Comparison of ENCODE assay signal across 8 mouse cellular contexts in the genomic region with DNA sequence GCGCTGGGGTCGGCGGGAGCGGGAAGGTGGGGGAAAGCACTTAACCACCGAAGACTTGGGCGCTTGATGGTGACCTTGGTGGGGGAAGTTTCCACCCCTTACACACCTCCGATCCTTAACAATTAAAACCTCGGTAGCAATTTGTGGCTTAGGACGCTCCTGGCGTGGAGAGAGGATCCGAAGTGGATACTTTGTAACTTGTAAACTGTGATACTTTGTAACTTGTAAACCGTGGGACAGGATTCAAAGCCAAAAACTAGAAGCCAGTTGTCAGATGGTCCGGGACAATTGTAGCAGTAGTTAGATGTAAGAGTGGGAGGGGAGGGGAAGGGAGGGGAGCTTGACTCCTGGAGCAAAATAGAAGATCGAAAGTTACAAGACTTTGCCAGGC. TPM values are rescaled to one million over a fixed set of nuclear protein-coding genes. Genes with fewer than 3 reads are reported as not detected.
DNase-seq lines count a peak whose midpoint lies in the region; ATAC-seq lines count a peak whose summit lies in the region.

No protein-coding gene starts in this region.

- peaks cover 38% of the 10 kb centered on the region for H3K36me3 ChIP-seq in heart, embryonic 10.5 days
- peaks cover 10% of the 10 kb centered on the region for H3K36me3 ChIP-seq in forebrain, embryonic 11.5 days (ENCODE audit: control insufficient read depth, insufficient read depth, low read length)
- peaks cover 37% of the 10 kb centered on the region for H3K36me3 ChIP-seq in liver, embryonic 12.5 days

- H3K4me2 ChIP-seq in forebrain, embryonic 11.5 days (ENCODE audit: low read depth, low read length, severe bottlenecking): peak overlapping the region; percentile 77
- H3K4me2 ChIP-seq in liver, embryonic 12.5 days: peak overlapping the region; percentile 84

- no peaks in the 10 kb centered on the region for H3K9me3 ChIP-seq in heart, embryonic 10.5 days
- no peaks in the 10 kb centered on the region for H3K9me3 ChIP-seq in forebrain, embryonic 11.5 days (ENCODE audit: control insufficient read depth, low read length)
- H3K9me3 ChIP-seq in liver, embryonic 12.5 days (replicated peaks): no peaks in the 10 kb centered on the region

- DNase-seq in heart, embryonic 10.5 days (ENCODE audit: low spot score): no peak
- DNase-seq in heart, adult 11 months: no peak
- DNase-seq in CD4-positive helper T cell, adult 2 months (ENCODE audit: low read depth, low spot score): peak; percentile 40
- no peak for DNase-seq in forebrain, embryonic 11.5 days (ENCODE audit: low spot score)
- DNase-seq in adrenal gland, postnatal 4 days (ENCODE audit: low spot score in 2 of 2): no peak
- no peak for DNase-seq in adrenal gland, adult 2 months
- DNase-seq in kidney, adult 18-20 months: no peak

- peak overlapping the region; percentile 92 for H3K27ac ChIP-seq in heart, embryonic 10.5 days
- H3K27ac ChIP-seq in forebrain, embryonic 11.5 days (ENCODE audit: low read depth, low read length): peak overlapping the region; percentile 94; the same call in 1 of the 2 replicates
- H3K27ac ChIP-seq in liver, embryonic 12.5 days: peak overlapping the region; percentile 97

- ATAC-seq in forebrain, embryonic 11.5 days (replicated peaks; ENCODE audit: low FRiP score): no peak
- ATAC-seq in liver, embryonic 12.5 days: no peak

- H3K9ac ChIP-seq in forebrain, embryonic 11.5 days (ENCODE audit: low read length): peak overlapping the region; percentile 90
- H3K9ac ChIP-seq in liver, embryonic 12.5 days: peak overlapping the region; percentile 89

- peak overlapping the region; percentile 82 for H3K4me3 ChIP-seq in heart, embryonic 10.5 days
- H3K4me3 ChIP-seq in forebrain, embryonic 11.5 days (ENCODE audit: low read depth, low read length): peak overlapping the region; percentile 60
- H3K4me3 ChIP-seq in liver, embryonic 12.5 days: peak overlapping the region; percentile 89

- H3K4me1 ChIP-seq in heart, embryonic 10.5 days: peaks cover 14% of the 10 kb centered on the region; the same call in 1 of the 2 replicates
- H3K4me1 ChIP-seq in forebrain, embryonic 11.5 days (replicated peaks; ENCODE audit: control insufficient read depth, insufficient read depth, low read length): peaks cover 9% of the 10 kb centered on the region
- H3K4me1 ChIP-seq in liver, embryonic 12.5 days: peaks cover 61% of the 10 kb centered on the region

- H3K27me3 ChIP-seq in heart, embryonic 10.5 days (ENCODE audit: insufficient read depth, poor library complexity, severe bottlenecking): no peaks in the 10 kb centered on the region
- no peaks in the 10 kb centered on the region for H3K27me3 ChIP-seq in forebrain, embryonic 11.5 days (ENCODE audit: control insufficient read depth, insufficient read depth, low read length)
- H3K27me3 ChIP-seq in liver, embryonic 12.5 days (replicated peaks): no peaks in the 10 kb centered on the region

- WGBS in heart, embryonic 10.5 days: 8% methylated on average over 14 of the region's 14 CpGs
- WGBS in forebrain, embryonic 11.5 days: 9% methylated on average over 14 of the region's 14 CpGs
- WGBS in liver, embryonic 12.5 days (ENCODE audit: insufficient replicate concordance): 3% methylated on average over 14 of the region's 14 CpGs

RNA-seq across cellular contexts. Expression of a gene that starts 0.6 kb away (rescaled TPM):
- 114 and 122 TPM in 2 replicates for polyA plus RNA-seq in heart, embryonic 10.5 days (2016; fragmentation: Nextera tagmentation; extraction: Ambion mirVana)
- 131 and 138 TPM in 2 replicates for polyA plus RNA-seq in forebrain, embryonic 11.5 days (2014; fragmentation: Nextera tagmentation; extraction: Ambion mirVana)
- 87.4 and 92.1 TPM in 2 replicates for polyA plus RNA-seq in liver, embryonic 12.5 days (2016; fragmentation: Nextera tagmentation; extraction: Ambion mirVana)
- 100 to 1,000 TPM; 119 to 123 TPM for total RNA-seq in adrenal gland, postnatal 4 days (2021)
- 100 to 1,000 TPM; 100 to 122 TPM for total RNA-seq in adrenal gland, adult 2 months (2021)
- 47.0 and 52.3 TPM in 2 replicates for polyA plus RNA-seq in adrenal gland, adult 2 months (2012; rRNA removed)

RNA-seq across cellular contexts. Expression of a gene that starts 9.6 kb away (rescaled TPM):
- polyA plus RNA-seq in heart, embryonic 10.5 days (2016; fragmentation: Nextera tagmentation; extraction: Ambion mirVana): 1,031 and 1,079 TPM in 2 replicates
- 740 and 778 TPM in 2 replicates for polyA plus RNA-seq in forebrain, embryonic 11.5 days (2014; fragmentation: Nextera tagmentation; extraction: Ambion mirVana)
- polyA plus RNA-seq in liver, embryonic 12.5 days (2016; fragmentation: Nextera tagmentation; extraction: Ambion mirVana): 5,938 and 5,957 TPM in 2 replicates
- total RNA-seq in adrenal gland, postnatal 4 days (2021): 100 to 1,000 TPM; 473 to 481 TPM
- 100 to 1,000 TPM; 694 to 927 TPM for total RNA-seq in adrenal gland, adult 2 months (2021)
- 1,573 and 1,924 TPM in 2 replicates for polyA plus RNA-seq in adrenal gland, adult 2 months (2012; rRNA removed)

RNA-seq across cellular contexts. Expression of a gene that starts 42.3 kb away (rescaled TPM):
- polyA plus RNA-seq in heart, embryonic 10.5 days (2016; fragmentation: Nextera tagmentation; extraction: Ambion mirVana): 28.2 and 30.3 TPM in 2 replicates
- polyA plus RNA-seq in forebrain, embryonic 11.5 days (2014; fragmentation: Nextera tagmentation; extraction: Ambion mirVana): 20.8 and 25.5 TPM in 2 replicates
- polyA plus RNA-seq in liver, embryonic 12.5 days (2016; fragmentation: Nextera tagmentation; extraction: Ambion mirVana): 13.4 TPM in 2 replicates
- total RNA-seq in adrenal gland, postnatal 4 days (2021): 10 to 100 TPM; 32.7 to 36.7 TPM
- 10 to 100 TPM; 31.3 to 56.7 TPM for total RNA-seq in adrenal gland, adult 2 months (2021)
- polyA plus RNA-seq in adrenal gland, adult 2 months (2012; rRNA removed): 42.8 and 46.3 TPM in 2 replicates

RNA-seq across cellular contexts. Expression of a gene that starts 42.4 kb away (rescaled TPM):
- polyA plus RNA-seq in heart, embryonic 10.5 days (2016; fragmentation: Nextera tagmentation; extraction: Ambion mirVana): 277 and 285 TPM in 2 replicates
- 298 and 303 TPM in 2 replicates for polyA plus RNA-seq in forebrain, embryonic 11.5 days (2014; fragmentation: Nextera tagmentation; extraction: Ambion mirVana)
- 249 and 259 TPM in 2 replicates for polyA plus RNA-seq in liver, embryonic 12.5 days (2016; fragmentation: Nextera tagmentation; extraction: Ambion mirVana)
- total RNA-seq in adrenal gland, postnatal 4 days (2021): 100 to 1,000 TPM; 357 to 360 TPM
- 100 to 1,000 TPM; 355 to 363 TPM for total RNA-seq in adrenal gland, adult 2 months (2021)
- 169 and 187 TPM in 2 replicates for polyA plus RNA-seq in adrenal gland, adult 2 months (2012; rRNA removed)

RNA-seq across cellular contexts. Expression of a gene that starts 44.3 kb away (rescaled TPM):
- 0.34 TPM in 2 replicates for polyA plus RNA-seq in heart, embryonic 10.5 days (2016; fragmentation: Nextera tagmentation; extraction: Ambion mirVana)
- 0.80 and 1.3 TPM in 2 replicates for polyA plus RNA-seq in forebrain, embryonic 11.5 days (2014; fragmentation: Nextera tagmentation; extraction: Ambion mirVana)
- 0.32 and 0.59 TPM in 2 replicates for polyA plus RNA-seq in liver, embryonic 12.5 days (2016; fragmentation: Nextera tagmentation; extraction: Ambion mirVana)
- 1 to 10 TPM in 1 of 2 experiments, under 1 TPM in 1; 0.73 to 1.4 TPM for total RNA-seq in adrenal gland, postnatal 4 days (2021)
- 1 to 10 TPM in 1 of 2 experiments, under 1 TPM in 1; 0.52 to 1.8 TPM for total RNA-seq in adrenal gland, adult 2 months (2021)
- 0.37 and 0.86 TPM in 2 replicates for polyA plus RNA-seq in adrenal gland, adult 2 months (2012; rRNA removed)
